ENCODE assay signal across 8 mouse cellular contexts in the genomic region with DNA sequence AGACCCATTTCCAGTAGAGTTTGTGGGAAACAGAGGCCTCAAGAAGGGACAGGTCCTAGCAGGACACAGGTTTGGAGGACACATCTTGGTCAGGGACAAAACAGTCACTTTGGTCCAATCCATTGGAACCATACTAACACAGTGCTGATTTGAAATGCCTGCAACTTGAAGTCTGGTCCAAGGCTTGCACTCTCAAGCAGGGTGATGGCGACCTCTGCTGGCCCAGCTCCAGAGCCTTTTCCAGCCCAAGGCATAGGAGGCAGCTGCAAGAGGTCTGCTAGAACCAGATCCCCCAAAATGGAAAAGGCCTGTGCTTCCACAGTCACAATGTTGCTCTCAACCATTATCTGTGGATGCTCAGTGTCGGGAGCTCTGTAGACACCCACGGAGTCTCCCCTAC. TPM values are rescaled to one million over a fixed set of nuclear protein-coding genes. Genes with fewer than 3 reads are reported as not detected.
DNase-seq lines count a peak whose midpoint lies in the region; ATAC-seq lines count a peak whose summit lies in the region.

No protein-coding gene starts in this region.

- no peaks in the 10 kb centered on the region for H3K36me3 ChIP-seq in liver, embryonic 13.5 days

- no peaks in the 10 kb centered on the region for H3K4me1 ChIP-seq in liver, embryonic 13.5 days (replicated peaks)

- no peaks in the 10 kb centered on the region for H3K27me3 ChIP-seq in liver, embryonic 13.5 days

- H3K27ac ChIP-seq in liver, embryonic 13.5 days, result no peak overlapping the region

- H3K4me2 ChIP-seq in liver, embryonic 13.5 days, result no peak overlapping the region

- ATAC-seq in liver, embryonic 13.5 days (ENCODE audit: low read depth), result no peak

- intact Hi-C loops in heart, postnatal 14 days (cut with DNase I), result loop anchor here (5.0 kb wide), 3 partner anchors 97 to 772 kb away; a partner anchor contains a TSS

- H3K9ac ChIP-seq in liver, embryonic 13.5 days, result no peak overlapping the region

- no peak overlapping the region for H3K4me3 ChIP-seq in liver, embryonic 13.5 days (replicated peaks)

- peak; percentile 53 to 68 for DNase-seq in heart, postnatal 14 days
- DNase-seq in heart, adult 9 months (ENCODE audit: low spot score in 2 of 2), result no peak
- peak; percentile 50 to 51 for DNase-seq in B cell, adult 2 months
- peak; percentile 77 for DNase-seq in adrenal gland, postnatal 14 days
- DNase-seq in forelimb bud, embryonic 11.5 days (ENCODE audit: low read depth, low spot score), result peak; percentile 80
- DNase-seq in liver, embryonic 13.5 days, result peak; percentile 17
- DNase-seq in right cerebral cortex, postnatal 10 days (ENCODE audit: low spot score in 2 of 2), result peak; percentile 78 to 88
- no peak for DNase-seq in spleen, adult 12 weeks (ENCODE audit: low spot score)

- H3K9me3 ChIP-seq in liver, embryonic 13.5 days (replicated peaks), result no peaks in the 10 kb centered on the region

- 18% methylated on average over 3 of the region's 3 CpGs for WGBS in liver, embryonic 13.5 days (ENCODE audit: insufficient replicate concordance)

RNA-seq across cellular contexts. Expression of a gene that starts 39.7 kb away (rescaled TPM):
- total RNA-seq in heart, postnatal 14 days (2021), result 1 to 10 TPM; 5.6 to 8.3 TPM
- 7.1 and 8.7 TPM in 2 replicates for total RNA-seq in adrenal gland, postnatal 14 days (2021)
- polyA plus RNA-seq in liver, embryonic 13.5 days (2015; fragmentation: Nextera tagmentation; extraction: Ambion mirVana), result 7.6 and 7.8 TPM in 2 replicates

Comparison
In these comparisons a context has a peak if more than half of its experiments do, and no peak if none do; other contexts are left out.
1. DNase-seq: peak in heart, postnatal 14 days (2 of 2), B cell, adult 2 months (2 of 2), adrenal gland, postnatal 14 days (single experiment), forelimb bud, embryonic 11.5 days (single experiment), liver, embryonic 13.5 days (single experiment) and right cerebral cortex, postnatal 10 days (2 of 2); none in heart, adult 9 months (0 of 2) and spleen, adult 12 weeks (single experiment).